Mouse (Mus musculus) adrenal gland, postnatal 4 days (tissue): ENCODE results near the gene AI481877. TPM values are rescaled to one million over a fixed set of nuclear protein-coding genes. Genes with fewer than 3 reads are reported as not detected.

Experiments
- total RNA-seq, 2 experiments: library from RNA; stranded (reverse); gene quantifications; 2 replicates each; pipeline ENCODE4 v1.2.3; 2021

AI481877 gene
- total RNA-seq, 2 experiments from 2014 or later, result 0.17 TPM; not detected in 1

Other genes with a start within 250 kb of the AI481877 start
- gene Ecpas, start 226.2 kb downstream of the AI481877 start, total RNA-seq, result 100 to 1,000 TPM; 144 to 150 TPM
- 1 to 10 TPM; 3.1 to 4.3 TPM for gene Zkscan16, start 195.4 kb downstream of the AI481877 start, total RNA-seq
- gene Ptgr1, start 151.9 kb downstream of the AI481877 start, total RNA-seq, result 10 to 100 TPM; 27.4 to 29.8 TPM
- 10 to 100 TPM; 19.4 to 20.9 TPM for gene Dnajc25, start 143.9 kb downstream of the AI481877 start, total RNA-seq
- 1 to 10 TPM; 1.1 to 3.1 TPM for gene Gm20503, start 135.8 kb downstream of the AI481877 start, total RNA-seq
- 10 to 100 TPM; 48.1 to 55.9 TPM for gene Gng10, start 103.9 kb downstream of the AI481877 start, total RNA-seq
- gene Ugcg, start 50.3 kb upstream of the AI481877 start, total RNA-seq, result 10 to 100 TPM; 56.0 to 67.6 TPM